In the genomic region with DNA sequence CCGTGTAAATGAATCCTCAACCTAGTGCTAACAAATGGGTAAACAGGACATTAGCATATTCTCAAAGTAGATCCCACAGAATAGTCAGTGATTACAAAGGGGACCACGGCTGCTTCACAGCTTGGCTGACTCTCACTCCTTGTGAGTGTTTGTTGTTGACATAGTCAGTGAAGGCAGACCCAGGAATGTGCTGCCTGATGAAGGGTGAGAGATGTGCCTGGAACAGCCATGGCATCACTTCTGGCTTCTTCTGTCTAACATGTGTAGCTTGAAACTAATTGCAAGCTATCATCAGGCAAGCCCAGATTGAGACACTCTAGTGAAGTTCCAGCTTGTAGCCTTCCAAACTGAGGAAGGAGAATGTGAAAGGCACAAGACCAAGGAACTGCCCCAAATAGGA, we compare ENCODE assay signal across 25 mouse cellular contexts.
DNase-seq lines count a peak whose midpoint lies in the region; ATAC-seq and TF ChIP-seq lines count a peak whose summit lies in the region.
"Had no signal": no experiment of that assay in that cellular context is flagged by ENCODE, and none has a peak within 500 bp of the region (broad histone marks: within the 10 kb centered on the region; RNA-seq: fewer than 3 reads in every experiment).

No protein-coding gene starts in this region.

- H3K4me1 ChIP-seq in lung, embryonic 14.5 days (ENCODE audit: insufficient read depth) = no peaks in the 10 kb centered on the region
- H3K4me1 ChIP-seq in lung, adult 2 months (ENCODE audit: control insufficient read depth, insufficient read depth, low read length) = no peaks in the 10 kb centered on the region
- H3K4me1 ChIP-seq: embryonic facial prominence, embryonic 10.5 days; embryonic facial prominence, embryonic 13.5 days; forebrain, embryonic 12.5 days; hindbrain, embryonic 10.5 days; hindbrain, embryonic 13.5 days had no signal

- TF ChIP-seq POLR2A in lung, adult 2 months (IDR thresholded peaks at IDR 0.05; ENCODE audit: borderline replicate concordance, extremely low read depth, low read depth, low read length) = no peak

- 16% methylated on average over 2 of the region's 2 CpGs for WGBS in lung, embryonic 14.5 days
- 24% methylated on average over 2 of the region's 2 CpGs for WGBS in lung, adult 2 months

- no peak for TF ChIP-seq CTCF in lung, embryonic 14.5 days (IDR thresholded peaks at IDR 0.05; ENCODE audit: low read depth)
- no peak for TF ChIP-seq CTCF in lung, adult 2 months (IDR thresholded peaks at IDR 0.05; ENCODE audit: insufficient read depth, low read length)

- H3K4me3 ChIP-seq in lung, embryonic 14.5 days (ENCODE audit: low read depth, low read length) = no peak overlapping the region
- no peak overlapping the region for H3K4me3 ChIP-seq in lung, adult 2 months (replicated peaks; ENCODE audit: extremely low read depth, low read depth, low read length)
- H3K4me3 ChIP-seq: embryonic facial prominence, embryonic 10.5 days; embryonic facial prominence, embryonic 13.5 days; erythroblast, embryonic 14.5 days; forebrain, embryonic 12.5 days; hindbrain, embryonic 10.5 days; hindbrain, embryonic 13.5 days had no signal

- H3K9ac ChIP-seq in lung, embryonic 14.5 days = no peak overlapping the region
- H3K9ac ChIP-seq: embryonic facial prominence, embryonic 13.5 days; forebrain, embryonic 12.5 days; hindbrain, embryonic 13.5 days had no signal

- peak; percentile 66; the same call in 1 of the 2 replicates for ATAC-seq in lung, embryonic 14.5 days (ENCODE audit: insufficient read depth)
- ATAC-seq: CD4-positive, CD25-positive, alpha-beta regulatory T cell, adult 4 months; forebrain, embryonic 16.5 days; hindbrain, embryonic 16.5 days had no signal

- H3K36me3 ChIP-seq in lung, embryonic 14.5 days (ENCODE audit: insufficient read depth) = no peaks in the 10 kb centered on the region
- H3K36me3 ChIP-seq: embryonic facial prominence, embryonic 10.5 days; embryonic facial prominence, embryonic 13.5 days; forebrain, embryonic 12.5 days; hindbrain, embryonic 10.5 days; hindbrain, embryonic 13.5 days had no signal

- no peak overlapping the region for H3K4me2 ChIP-seq in lung, embryonic 14.5 days
- H3K4me2 ChIP-seq: embryonic facial prominence, embryonic 13.5 days; forebrain, embryonic 12.5 days; heart, embryonic 11.5 days; hindbrain, embryonic 13.5 days had no signal

- peak; percentile 17 for DNase-seq in lung, embryonic 14.5 days
- no peak for DNase-seq in lung, adult 2 months
- DNase-seq in lung, postnatal 10 days = peak; percentile 52
- peak; percentile 32 for DNase-seq in lung, postnatal 36 days
- no peak for DNase-seq in layer of hippocampus, postnatal 10 days (ENCODE audit: low spot score in 2 of 2)
- DNase-seq in layer of hippocampus, adult 11-12 months (ENCODE audit: low spot score) = no peak
- DNase-seq: adrenal gland, adult 2 months; adrenal gland, postnatal 14 days; cerebellum, adult 11-12 months; cerebellum, adult 8-10 months; cerebellum, postnatal 10 days; cerebellum, postnatal 36 days; embryo, embryonic 11 days; gastrocnemius, postnatal 36 days; heart, postnatal 36 days had no signal

- H3K27me3 ChIP-seq in lung, embryonic 14.5 days (ENCODE audit: insufficient read depth, low read length) = no peaks in the 10 kb centered on the region
- H3K27me3 ChIP-seq: embryonic facial prominence, embryonic 13.5 days; forebrain, embryonic 12.5 days; hindbrain, embryonic 13.5 days had no signal

- no peaks in the 10 kb centered on the region for H3K9me3 ChIP-seq in lung, embryonic 14.5 days (ENCODE audit: low read depth, low read length)
- H3K9me3 ChIP-seq: embryonic facial prominence, embryonic 10.5 days; embryonic facial prominence, embryonic 13.5 days; forebrain, embryonic 12.5 days; hindbrain, embryonic 10.5 days; hindbrain, embryonic 13.5 days had no signal

- H3K27ac ChIP-seq in lung, embryonic 14.5 days (ENCODE audit: low read depth) = no peak overlapping the region
- H3K27ac ChIP-seq: embryonic facial prominence, embryonic 10.5 days; embryonic facial prominence, embryonic 13.5 days; forebrain, embryonic 12.5 days; hindbrain, embryonic 10.5 days; hindbrain, embryonic 13.5 days had no signal

Comparison
In these comparisons a context has a peak if more than half of its experiments do, and no peak if none do; other contexts are left out.
1. DNase-seq: peak in lung, embryonic 14.5 days (single experiment), lung, postnatal 10 days (single experiment) and lung, postnatal 36 days (single experiment); none in lung, adult 2 months (single experiment), layer of hippocampus, postnatal 10 days (0 of 2) and layer of hippocampus, adult 11-12 months (single experiment).